Mouse (Mus musculus) CH12.LX (cell line): ENCODE data around the gene Arhgef19. TPM values are rescaled to one million over a fixed set of nuclear protein-coding genes. Genes with fewer than 3 reads are reported as not detected.

Source experiments
- DNase-seq: peaks from one replicate; pipeline ENCODE4 v3.0.0-alpha.2; 2013; ENCODE audit errors: extremely low read depth
- H3K27ac ChIP-seq: 2 replicates; pipeline ENCODE4 v1.5.1; 2012; ENCODE audit warnings: low read depth, mild to moderate bottlenecking, control low read depth, moderate library complexity; ENCODE audit not compliant: insufficient read depth
- H3K27me3 ChIP-seq: replicated peaks from 2 replicates; pipeline ENCODE3; 2012; ENCODE audit warnings: inconsistent platforms
- H3K36me3 ChIP-seq, 2 experiments: replicated peaks in 1 of 2; 2 replicates each; pipeline versions ENCODE3 to v1.6.1; 2012; ENCODE audit warnings: inconsistent platforms in 1 of 2, low read length in 1 of 2, mild to moderate bottlenecking in 1 of 2, mixed read lengths in 1 of 2, moderate library complexity in 1 of 2; ENCODE audit not compliant: control insufficient read depth in 1 of 2, insufficient read depth in 1 of 2
- H3K4me1 ChIP-seq, 2 experiments: 2 replicates each; pipeline ENCODE4 v1.6.1; 2012; ENCODE audit warnings: inconsistent platforms in 1 of 2, moderate library complexity in 1 of 2; ENCODE audit not compliant: insufficient read depth in 2 of 2, control insufficient read depth in 1 of 2
- H3K4me2 ChIP-seq: 2 replicates; pipeline ENCODE4 v1.6.1; 2012; ENCODE audit warnings: low read depth, mild to moderate bottlenecking, control low read depth; ENCODE audit not compliant: poor library complexity, insufficient read depth, severe bottlenecking
- H3K4me3 ChIP-seq, 3 experiments: fragments of 150-350 bp in 1 of 3; sonication (generic) in 1 of 3; replicated peaks in 1 of 3; 2 replicates each; pipeline versions ENCODE3 to v1.5.1; 2011 to 2012; ENCODE audit warnings: low read depth in 2 of 3, low read length in 2 of 3, mild to moderate bottlenecking in 2 of 3, moderate library complexity in 2 of 3, control low read depth in 1 of 3, improper control_type of control experiment in 1 of 3, inconsistent platforms in 1 of 3, mixed read lengths in 1 of 3; ENCODE audit not compliant: poor library complexity in 1 of 3
- H3K79me2 ChIP-seq: replicated peaks from 2 replicates; pipeline ENCODE4 v1.6.1; 2012; ENCODE audit warnings: mild to moderate bottlenecking, moderate library complexity; ENCODE audit not compliant: control insufficient read depth, poor library complexity, insufficient read depth, severe bottlenecking; ENCODE audit errors: extremely low read depth
- H3K9ac ChIP-seq: 2 replicates; pipeline ENCODE4 v1.6.1; 2012; ENCODE audit warnings: low read depth, mild to moderate bottlenecking, control low read depth, moderate library complexity; ENCODE audit not compliant: insufficient read depth
- H3K9me3 ChIP-seq: replicated peaks from 2 replicates; pipeline ENCODE3; 2012; ENCODE audit warnings: low read length, inconsistent platforms, mixed read lengths
- BHLHE40 ChIP-seq: IDR thresholded peaks from 2 replicates; pipeline ENCODE4 v1.6.1; 2011; ENCODE audit warnings: mild to moderate bottlenecking, low read depth, low read length, improper control_type of control experiment
- CHD1 ChIP-seq: IDR thresholded peaks from 2 replicates; pipeline ENCODE4 v1.6.1; 2012; ENCODE audit warnings: low read depth, low read length, improper control_type of control experiment, inconsistent platforms
- CHD2 ChIP-seq: IDR thresholded peaks from 2 replicates; pipeline ENCODE4 v1.6.1; 2011; ENCODE audit warnings: low read length, improper control_type of control experiment
- ELF1 ChIP-seq: IDR thresholded peaks from 2 replicates; pipeline ENCODE4 v1.6.1; 2014; ENCODE audit warnings: low read depth, mild to moderate bottlenecking, inconsistent platforms, low read length, improper control_type of control experiment
- KAT2A ChIP-seq: IDR thresholded peaks from 2 replicates; pipeline ENCODE4 v1.6.1; 2012; ENCODE audit warnings: low read length, improper control_type of control experiment, inconsistent platforms; ENCODE audit not compliant: insufficient replicate concordance
- MAFK ChIP-seq: IDR thresholded peaks from 2 replicates; pipeline ENCODE4 v1.6.1; 2011; ENCODE audit warnings: low read length, improper control_type of control experiment; ENCODE audit not compliant: insufficient replicate concordance
- MAX ChIP-seq: IDR thresholded peaks from 2 replicates; pipeline ENCODE4 v1.6.1; 2011; ENCODE audit warnings: low read length, improper control_type of control experiment
- MEF2A ChIP-seq: IDR thresholded peaks from 2 replicates; pipeline ENCODE4 v1.6.1; 2014; ENCODE audit warnings: low read depth, mild to moderate bottlenecking, inconsistent platforms, low read length, improper control_type of control experiment, borderline replicate concordance
- NELFE ChIP-seq: IDR thresholded peaks from 2 replicates; pipeline ENCODE4 v1.6.1; 2011; ENCODE audit warnings: low read depth, low read length, improper control_type of control experiment
- SIN3A ChIP-seq: IDR thresholded peaks from 2 replicates; pipeline ENCODE4 v1.6.1; 2012; ENCODE audit warnings: low read length, improper control_type of control experiment, inconsistent platforms
- TBP ChIP-seq: conservative IDR thresholded peaks from 2 replicates; pipeline ENCODE4 v1.6.1; 2011; ENCODE audit warnings: low read depth, low read length, improper control_type of control experiment
- TCF12 ChIP-seq: IDR thresholded peaks from 2 replicates; pipeline ENCODE4 v1.6.1; 2014; ENCODE audit warnings: low read depth, mild to moderate bottlenecking, inconsistent platforms, low read length, improper control_type of control experiment
- USF1 ChIP-seq: IDR thresholded peaks from 2 replicates; pipeline ENCODE4 v1.6.1; 2014; ENCODE audit warnings: low read depth, mild to moderate bottlenecking, inconsistent platforms, low read length, improper control_type of control experiment
- dilution Hi-C: fragments of 300-500 bp; cut with MboI; formaldehyde crosslinking; loops from 2 replicates; pipeline ENCODE4 v1.14.3; 2020; ENCODE audit warnings: low sequenced_read_pairs; ENCODE audit not compliant: extremely low pct_unique_long_range_greater_than_20kb, extremely low pct_ligation_motif_present
- in situ Hi-C: fragments of 300-500 bp; cut with MboI; formaldehyde crosslinking; loops from 3 replicates; pipeline ENCODE4 v1.14.3; 2019; ENCODE audit warnings: low sequenced_read_pairs, low pct_ligation_motif_present, low pct_unique_long_range_greater_than_20kb, mixed read lengths
- polyA plus RNA-seq: library from polyadenylated mRNA; unstranded; fragments of >175 nt; gene quantifications from 2 replicates; pipeline ENCODE4 v1.2.1, GENCODE M21; 2012; ENCODE audit warnings: low read depth; ENCODE audit not compliant: insufficient read length
- total RNA-seq, 2 experiments: library from RNA; depleted of rRNA; stranded (reverse); fragments of 300-350 nt in 1 of 2; fragments of >200 nt in 1 of 2; gene quantifications; 2 replicates each; pipeline ENCODE4 v1.2.3; 2012 to 2014

Gene Arhgef19
- total and polyA plus RNA-seq, 3 experiments, result 0.19 to 0.21 TPM; not detected in 1

- no peak for TF ChIP-seq MEF2A
These were observed 45.8 kb downstream of the Arhgef19 start (continued) for GRCm38 (mm10) chr4:141285128-141285527.

GRCm38 (mm10) chr4:141286860-141287517 is 47.7 kb downstream of the Arhgef19 start:
- H3K79me2 ChIP-seq, result no peaks in the 10 kb centered on the region
- no peak overlapping the region for H3K4me2 ChIP-seq
- DNase-seq, result no peak
- H3K9ac ChIP-seq, result no peak overlapping the region
- no peak overlapping the region for H3K27ac ChIP-seq
- H3K4me1 ChIP-seq, result peaks cover 10 to 36% of the 10 kb centered on the region in 2 experiments
- in situ Hi-C loops (no loop called here), dilution Hi-C loops (no loop called here)
- no peak overlapping the region for H3K4me3 ChIP-seq
- no peak for TF ChIP-seq TBP
- TF ChIP-seq MAFK, result peak; percentile 92
- TF ChIP-seq MEF2A, result no peak
- TF ChIP-seq NELFE, result no peak
- no peak for TF ChIP-seq TCF12
- no peak for TF ChIP-seq KAT2A
- H3K36me3 ChIP-seq, result no peaks in the 10 kb centered on the region
- peaks cover 8% of the 10 kb centered on the region for H3K9me3 ChIP-seq
- H3K27me3 ChIP-seq, result peaks cover 91% of the 10 kb centered on the region

GRCm38 (mm10) chr4:141287518-141288004 is 48.3 kb downstream of the Arhgef19 start:
- DNase-seq, result no peak
- H3K4me1 ChIP-seq, result peaks cover 10 to 34% of the 10 kb centered on the region in 2 experiments
- TF ChIP-seq SIN3A (no peak), ELF1 (no peak), MAX (no peak), USF1 (no peak)
- TF ChIP-seq, all 38 proteins: peak for 0
- H3K9me3 ChIP-seq, result peaks cover 8% of the 10 kb centered on the region
- H3K36me3 ChIP-seq, result no peaks in the 10 kb centered on the region
- in situ Hi-C loops (no loop called here), dilution Hi-C loops (no loop called here)
- H3K4me2 ChIP-seq, result no peak overlapping the region
- no peaks in the 10 kb centered on the region for H3K79me2 ChIP-seq
- no peak overlapping the region for H3K4me3 ChIP-seq
- no peak overlapping the region for H3K27ac ChIP-seq
- peaks cover 91% of the 10 kb centered on the region for H3K27me3 ChIP-seq
- no peak overlapping the region for H3K9ac ChIP-seq

- no peak overlapping the region for H3K4me3 ChIP-seq
- H3K79me2 ChIP-seq, result no peaks in the 10 kb centered on the region
- dilution Hi-C loops (no loop called here), in situ Hi-C loops (no loop called here)
- H3K4me1 ChIP-seq, result peaks cover 10 to 34% of the 10 kb centered on the region in 2 experiments
- no peak for DNase-seq
- peaks cover 92% of the 10 kb centered on the region for H3K27me3 ChIP-seq
- 0 out of 2 replicates have a peak, but pooled peaks have one; percentile 10 for TF ChIP-seq BHLHE40
- TF ChIP-seq CHD1, result no peak
- no peak for TF ChIP-seq CHD2
- H3K9me3 ChIP-seq, result peaks cover 8% of the 10 kb centered on the region
- no peak overlapping the region for H3K27ac ChIP-seq
- H3K4me2 ChIP-seq, result no peak overlapping the region
- H3K9ac ChIP-seq, result no peak overlapping the region
- H3K36me3 ChIP-seq, result no peaks in the 10 kb centered on the region
These were observed 48.9 kb downstream of the Arhgef19 start for GRCm38 (mm10) chr4:141288152-141288551.
